Mouse (Mus musculus) testis, adult 2 months (tissue): ENCODE measurements around the gene Mrpl27.

Source experiments
- CTCF ChIP-seq: fragments of 200-500 bp; IDR thresholded peaks from 2 replicates; pipeline ENCODE4 v1.5.1; 2012; ENCODE audit warnings: low read depth, mild to moderate bottlenecking, inconsistent platforms, low read length, moderate library complexity; ENCODE audit not compliant: control insufficient read depth, insufficient read depth, insufficient replicate concordance
- POLR2A ChIP-seq: fragments of 200-500 bp; IDR thresholded peaks from 2 replicates; pipeline ENCODE4 v1.6.1; 2012; ENCODE audit warnings: low read depth, mild to moderate bottlenecking, inconsistent platforms, low read length, moderate library complexity; ENCODE audit not compliant: control insufficient read depth

- TF ChIP-seq POLR2A (no peak), CTCF (no peak)
Measured at GRCm38 (mm10) chr11:94704472-94704871, 50.9 kb downstream of the Mrpl27 start, which contains the start of gene Gm11541.
